Mouse (Mus musculus) brain, embryonic 14.5 days (tissue): ENCODE measurements around the gene Lgals4. TPM values are rescaled to one million over a fixed set of nuclear protein-coding genes. Genes with fewer than 3 reads are reported as not detected.

ENCODE experiments used
- DNase-seq: peaks from one replicate; pipeline ENCODE4 v3.0.0-alpha.2; 2011; ENCODE audit warnings: low read depth
- CTCF ChIP-seq: fragments of 200-500 bp; IDR thresholded peaks from 2 replicates; pipeline ENCODE4 v1.5.1; 2012; ENCODE audit warnings: inconsistent platforms, mild to moderate bottlenecking, moderate library complexity, borderline replicate concordance; ENCODE audit not compliant: insufficient read depth, insufficient read length; ENCODE audit errors: extremely low read depth
- POLR2A ChIP-seq: fragments of 200-500 bp; IDR thresholded peaks from 2 replicates; pipeline ENCODE4 v1.6.1; 2012; ENCODE audit warnings: mild to moderate bottlenecking, inconsistent platforms, borderline replicate concordance; ENCODE audit not compliant: poor library complexity, insufficient read depth, insufficient read length, severe bottlenecking; ENCODE audit errors: extremely low read depth
- polyA plus RNA-seq: library from polyadenylated mRNA; depleted of rRNA; stranded (reverse); fragments of >200 nt; gene quantifications from 2 replicates; pipeline ENCODE4 v1.2.3, GENCODE M21; 2012

The Lgals4 gene
- polyA plus RNA-seq, 1 experiment: 6.0 TPM

DNA sequence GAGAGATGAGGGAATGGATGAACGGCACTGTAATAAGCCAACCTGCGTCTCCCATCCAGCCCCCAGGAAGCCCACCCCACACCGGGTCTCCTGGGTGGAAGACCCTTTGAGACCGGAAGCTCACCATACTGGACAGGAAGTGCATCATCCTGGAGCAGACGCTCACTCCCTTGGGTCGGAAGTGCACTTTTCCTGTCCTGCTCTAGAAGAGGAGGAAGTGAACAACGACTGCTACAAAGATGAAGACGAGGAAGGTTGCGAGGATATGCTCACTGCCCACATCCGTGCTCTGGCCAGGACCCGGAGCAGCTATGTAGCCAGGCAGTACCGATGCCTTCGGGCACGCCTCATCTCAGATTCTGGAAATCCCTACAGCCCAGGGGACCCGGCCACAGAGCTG lies 37.8 kb upstream of the Lgals4 start:
- TF ChIP-seq CTCF: no peak
- no peak for TF ChIP-seq POLR2A
- DNase-seq: no peak

DNA sequence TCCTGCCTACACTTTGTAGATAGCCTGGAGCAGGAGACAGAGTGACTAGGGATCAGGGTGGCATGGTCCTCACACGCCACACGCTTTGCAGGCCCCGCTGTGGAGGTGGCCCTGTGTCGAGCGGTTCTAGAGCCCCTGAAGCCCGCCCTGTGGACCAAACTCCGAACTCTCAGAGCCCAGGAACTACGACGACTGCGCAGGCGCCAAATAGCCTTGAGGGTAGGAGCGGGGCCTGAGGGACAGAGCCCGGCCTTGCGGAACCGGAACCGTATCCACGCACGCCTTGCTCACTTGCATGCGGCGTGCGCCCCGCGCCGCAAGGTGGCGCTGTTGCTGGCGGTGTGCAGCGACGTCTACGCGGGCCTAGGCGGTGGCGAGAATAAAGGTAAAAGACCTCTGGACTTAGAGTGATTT lies 37.1 kb upstream of the Lgals4 start:
- DNase-seq: peak; percentile 69
- TF ChIP-seq POLR2A: no peak
- TF ChIP-seq CTCF: peak; percentile 92

DNA sequence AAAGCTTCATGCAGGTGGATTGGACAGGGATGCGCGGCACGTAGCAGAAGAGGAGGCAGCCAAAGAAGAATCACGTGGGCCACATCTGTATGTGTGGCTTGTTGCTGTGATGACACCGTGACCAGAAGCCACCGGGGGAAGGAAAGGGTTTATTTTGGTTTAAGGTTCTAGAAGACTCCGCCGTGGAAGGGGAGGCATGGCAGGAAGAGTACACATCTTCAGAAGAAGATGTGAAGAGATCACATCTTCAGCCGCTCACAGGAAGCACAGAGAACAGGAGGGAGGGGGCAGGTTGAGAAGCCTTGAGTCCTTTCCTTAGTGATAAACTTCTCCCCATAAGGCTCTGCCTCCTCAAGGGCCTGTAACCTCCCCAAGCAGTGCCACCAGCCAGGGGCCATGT lies 33.7 kb upstream of the Lgals4 start:
- TF ChIP-seq POLR2A: no peak
- TF ChIP-seq CTCF: no peak
- no peak for DNase-seq

DNA sequence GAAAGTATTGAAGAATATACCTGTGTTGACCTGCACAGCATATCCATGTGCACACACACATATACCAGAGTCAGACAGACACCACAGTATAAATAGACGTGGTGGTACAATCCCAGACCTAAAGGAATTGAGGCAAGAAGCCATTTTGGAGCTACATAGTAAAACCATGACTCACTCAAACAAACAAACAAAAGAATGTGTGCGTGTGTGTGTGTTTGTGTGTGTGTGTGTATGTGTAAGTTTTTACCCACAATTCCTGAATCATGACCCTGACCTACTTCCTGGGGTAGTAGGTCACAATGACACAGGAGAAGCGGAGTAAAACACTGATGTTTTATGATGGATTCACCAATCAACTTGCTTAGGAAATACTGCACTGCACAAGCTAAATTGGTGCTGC lies 32.2 kb upstream of the Lgals4 start:
- DNase-seq: no peak
- TF ChIP-seq POLR2A (no peak), CTCF (no peak)

DNA sequence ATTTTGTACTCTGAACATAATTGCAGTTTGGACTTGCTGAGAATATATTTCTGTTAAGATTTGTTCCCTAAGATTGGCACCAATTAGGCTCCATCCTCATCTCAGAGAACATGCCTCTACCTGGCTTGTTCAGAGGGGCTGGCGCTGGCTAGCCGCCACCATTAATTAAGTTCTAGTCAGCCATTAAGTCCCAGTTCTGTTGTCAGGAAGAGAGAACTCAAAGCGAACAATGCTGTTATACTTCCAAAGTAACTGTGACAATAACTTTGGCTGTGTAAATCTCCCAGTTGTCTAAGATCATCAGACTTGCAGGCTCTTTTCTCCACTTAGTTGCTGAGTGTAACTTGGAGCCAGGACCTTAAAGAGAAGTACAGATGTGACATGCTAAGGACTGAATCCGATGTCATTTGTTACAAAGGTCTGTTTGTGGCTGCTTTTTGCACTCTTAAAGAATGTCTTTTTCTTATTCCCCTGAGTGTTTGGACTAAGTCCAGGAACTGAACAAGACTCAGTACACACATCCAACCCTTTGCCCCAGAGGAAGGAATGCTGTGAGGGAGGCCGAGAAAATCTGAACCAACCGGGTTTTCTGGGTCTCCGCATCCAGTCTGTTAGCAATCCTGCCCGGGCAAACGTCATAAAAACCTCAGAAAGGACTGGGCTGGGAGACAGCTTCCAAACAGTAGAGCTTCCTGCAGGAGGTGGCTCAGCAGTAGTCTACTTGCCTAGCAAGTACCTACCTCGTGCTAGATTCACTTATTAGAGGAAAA lies 31.6 kb upstream of the Lgals4 start:
- DNase-seq: peak; percentile 80
- TF ChIP-seq CTCF: no peak
- no peak for TF ChIP-seq POLR2A

DNA sequence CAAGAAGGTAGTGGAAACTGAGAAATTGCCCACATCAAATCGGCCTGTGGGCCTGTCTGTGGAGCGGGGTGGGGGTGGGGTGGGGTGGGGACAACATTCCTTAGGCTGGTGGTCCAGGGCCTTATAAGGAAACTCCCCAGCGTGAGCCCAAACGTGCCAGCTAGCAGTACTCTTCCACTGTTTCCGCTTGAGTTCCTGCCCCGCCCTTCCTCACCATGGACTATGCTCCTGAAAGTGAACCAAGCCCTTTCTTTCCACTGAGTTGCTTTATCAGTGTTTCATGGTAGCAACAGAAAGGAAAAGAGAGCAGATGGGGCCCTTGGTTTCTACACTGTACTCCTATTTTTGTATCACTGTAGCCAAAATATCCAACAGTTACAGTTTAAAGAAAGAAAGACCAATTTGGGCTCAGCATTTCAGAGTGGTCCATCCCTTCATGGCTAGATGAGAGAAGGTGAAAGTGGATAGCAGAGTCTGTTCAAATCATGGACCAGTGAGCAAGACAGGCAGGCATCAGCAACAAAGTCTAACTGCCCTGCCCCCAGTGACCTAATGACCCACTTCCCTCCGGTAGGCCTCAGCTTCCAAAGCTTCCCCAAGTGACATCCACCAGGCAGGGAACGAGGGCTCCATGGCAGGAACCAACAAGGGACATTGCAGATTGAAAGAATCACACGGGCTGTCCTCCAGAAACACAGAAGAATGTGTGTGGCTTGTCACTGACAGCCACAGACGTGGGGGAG lies 30.6 kb upstream of the Lgals4 start:
- TF ChIP-seq CTCF: no peak
- TF ChIP-seq POLR2A: no peak
- peak; percentile 51 for DNase-seq

DNA sequence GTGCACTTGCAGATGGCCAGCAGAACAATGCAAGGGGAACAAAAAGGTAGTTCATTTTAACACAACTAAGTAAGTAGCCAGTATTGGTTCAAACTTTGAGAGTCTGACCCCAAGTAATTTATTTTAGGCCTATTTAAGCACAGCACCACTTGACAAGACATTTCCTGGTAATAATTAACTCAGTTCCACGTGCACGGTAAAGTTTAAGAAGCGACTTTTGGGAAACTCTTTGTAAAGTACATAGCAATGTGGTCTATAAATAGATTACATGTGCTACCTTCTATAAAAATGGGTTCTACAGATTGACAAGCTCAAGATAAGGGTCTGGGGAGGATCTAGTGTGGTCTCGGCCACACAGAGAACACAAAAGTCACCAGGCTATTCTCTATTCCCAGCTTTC lies 29.9 kb upstream of the Lgals4 start:
- TF ChIP-seq CTCF (no peak), POLR2A (no peak)
- DNase-seq: no peak

DNA sequence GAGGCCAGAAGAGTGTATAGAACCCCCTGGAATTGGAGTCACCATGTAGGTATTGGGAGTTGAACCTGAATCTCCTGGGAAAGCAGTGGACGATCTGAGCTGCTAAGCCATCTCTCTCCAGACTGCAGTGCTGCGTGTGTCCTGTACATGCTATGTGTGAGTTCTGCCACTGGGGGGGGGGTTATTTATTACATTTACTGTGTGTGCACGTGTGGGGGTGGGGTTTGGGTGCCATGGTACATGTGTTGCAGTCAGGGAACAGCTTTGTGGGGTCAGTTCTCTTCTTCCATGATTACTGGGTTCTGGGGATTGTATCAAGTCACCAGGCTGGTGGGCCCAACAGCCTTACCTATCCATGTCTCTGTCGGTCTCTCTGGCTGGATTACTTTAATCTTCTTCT lies 26.8 kb upstream of the Lgals4 start:
- TF ChIP-seq CTCF: no peak; the same call in 1 of the 2 replicates
- TF ChIP-seq POLR2A: no peak

DNA sequence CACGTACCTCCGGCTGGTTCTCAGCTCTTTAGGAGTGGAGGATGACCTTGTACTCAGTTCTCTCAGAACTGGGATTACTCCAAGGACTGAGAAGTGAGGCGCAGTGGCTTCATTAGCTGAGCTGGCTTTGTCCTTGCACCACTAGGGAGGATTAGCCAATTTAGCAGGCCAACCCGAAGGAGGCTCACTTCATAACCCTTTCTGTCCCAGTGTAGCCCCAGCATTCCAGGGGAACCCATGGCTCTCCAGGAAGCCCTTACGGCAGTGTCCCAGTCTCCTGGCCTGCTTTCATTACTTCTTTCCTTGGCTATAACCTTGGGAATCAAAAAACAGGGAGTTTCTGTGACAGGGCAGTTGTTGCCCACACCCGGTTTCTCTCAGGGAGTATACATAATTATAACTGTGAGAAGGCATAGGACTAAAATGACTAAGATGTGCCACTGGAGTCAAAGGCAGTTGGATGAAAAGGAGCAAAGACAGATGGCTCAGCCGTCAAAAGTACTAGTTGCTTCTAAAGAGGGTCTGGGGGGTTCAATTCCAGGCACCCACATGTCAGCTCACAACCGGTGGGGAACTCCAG lies 25.9 kb upstream of the Lgals4 start:
- TF ChIP-seq CTCF (no peak), POLR2A (no peak)
- peak; percentile 31 for DNase-seq

More for the DNA sequence above, 26.8 kb upstream of the Lgals4 start:
- DNase-seq: no peak

DNA sequence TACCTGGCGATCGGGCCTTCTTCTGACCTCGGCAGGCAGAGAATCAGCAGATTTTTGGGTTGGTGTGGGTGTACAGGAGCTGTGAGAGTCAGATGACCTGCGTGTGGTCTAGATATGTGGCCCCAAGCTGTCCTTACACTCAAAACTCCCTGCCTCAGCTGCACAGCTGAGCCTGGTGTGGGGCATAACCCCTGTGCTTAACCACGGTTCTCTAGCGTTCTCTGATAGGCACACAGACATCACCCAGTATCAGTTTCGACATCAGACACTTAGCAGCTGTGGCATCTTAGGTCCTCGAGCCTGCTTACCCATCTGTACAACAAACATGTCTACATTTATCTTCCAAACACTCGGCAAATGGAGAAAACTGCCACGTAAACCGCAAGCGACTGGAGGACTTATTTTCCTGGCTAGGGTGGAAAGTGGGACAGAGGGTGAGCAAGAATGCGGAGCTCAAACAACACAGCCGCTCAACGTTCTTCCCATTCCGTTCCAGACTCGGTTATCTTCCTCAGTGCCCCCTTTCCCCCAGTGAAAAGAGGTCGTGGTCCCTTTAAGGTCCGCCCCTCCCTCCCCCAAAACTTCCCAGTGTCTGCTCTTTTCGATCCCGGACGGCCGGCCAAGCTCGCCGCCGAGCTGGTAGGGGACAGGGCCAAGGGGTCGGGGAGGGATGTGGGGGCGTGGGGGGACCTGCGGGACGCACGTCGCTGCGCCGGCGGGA lies 25.3 kb upstream of the Lgals4 start, which contains the start of gene Hnrnpl:
Hnrnpl (plus strand) TSS at position 321 of the 721 bp plus-strand sequence.
- DNase-seq: no peak

More for the DNA sequence above, 25.3 kb upstream of the Lgals4 start, which contains the start of gene Hnrnpl:
- TF ChIP-seq POLR2A (no peak; the same call in 1 of the 2 replicates), CTCF (no peak)
